In the genomic region with DNA sequence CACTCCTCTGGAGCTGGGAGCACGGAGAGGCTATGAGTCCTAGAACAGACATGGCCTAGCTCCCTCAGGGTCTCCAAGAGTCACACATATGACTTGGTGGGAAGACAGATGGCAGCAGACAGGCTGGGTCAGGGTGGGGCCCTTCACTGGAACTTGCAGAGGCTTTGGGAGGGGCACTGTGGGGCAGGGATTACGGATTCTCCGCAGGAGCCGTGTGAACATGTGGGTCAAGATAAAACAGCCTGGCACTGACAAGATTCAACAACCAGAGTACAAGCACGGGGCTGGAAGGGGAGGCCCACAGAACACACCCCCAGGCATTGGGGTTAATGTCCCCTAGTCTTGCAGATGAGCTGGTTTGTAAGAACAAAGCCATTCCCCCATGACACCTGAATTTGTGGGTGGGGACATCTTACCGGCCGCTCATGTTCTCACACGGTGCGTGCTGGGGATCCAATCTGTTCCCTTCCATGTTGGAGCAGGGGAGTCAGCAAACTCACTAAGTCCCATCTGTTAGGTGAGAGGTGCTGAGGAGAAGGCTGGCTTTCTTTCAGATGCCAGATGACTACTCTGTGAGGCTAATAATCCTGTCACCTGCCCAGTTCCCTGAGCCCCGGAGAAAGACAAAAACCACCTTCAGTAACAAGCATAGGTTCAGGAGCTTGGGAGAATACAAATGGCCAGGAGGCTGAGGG, we compare ENCODE assay signal across 18 mouse cellular contexts. TPM values are rescaled to one million over a fixed set of nuclear protein-coding genes. Genes with fewer than 3 reads are reported as not detected.
DNase-seq lines count a peak whose midpoint lies in the region; ATAC-seq and TF ChIP-seq lines count a peak whose summit lies in the region.
"Had no signal": no experiment of that assay in that cellular context is flagged by ENCODE, and none has a peak within 500 bp of the region (broad histone marks: within the 10 kb centered on the region; RNA-seq: fewer than 3 reads in every experiment).

No protein-coding gene starts in this region.

- no peak overlapping the region for H3K4me2 ChIP-seq in liver, embryonic 12.5 days
- no peak overlapping the region for H3K4me2 ChIP-seq in liver, postnatal 0 days (ENCODE audit: low read depth, low read length)
- H3K4me2 ChIP-seq: forebrain, embryonic 12.5 days; heart, embryonic 15.5 days; neural tube, embryonic 12.5 days had no signal

- intact Hi-C loops in gastrocnemius, adult 2 months (cut with DNase I): no loop called here
- intact Hi-C loops in gastrocnemius, postnatal 36 days (cut with DNase I): loop anchor here (10.0 kb wide), 1 partner anchor 223 kb away; a partner anchor contains a TSS

- H3K9me3 ChIP-seq in liver, embryonic 12.5 days (replicated peaks): no peaks in the 10 kb centered on the region
- H3K9me3 ChIP-seq in liver, postnatal 0 days (ENCODE audit: low read length): no peaks in the 10 kb centered on the region
- H3K9me3 ChIP-seq: forebrain, embryonic 12.5 days; heart, embryonic 15.5 days; neural tube, embryonic 12.5 days had no signal

- TF ChIP-seq EP300 in liver, postnatal 0 days (IDR thresholded peaks at IDR 0.05; ENCODE audit: low read depth): no peak

- peaks cover 41% of the 10 kb centered on the region for H3K27me3 ChIP-seq in liver, embryonic 12.5 days (replicated peaks)
- H3K27me3 ChIP-seq in liver, postnatal 0 days (ENCODE audit: insufficient read depth, low read length): no peaks in the 10 kb centered on the region

- peak overlapping the region; percentile 64 for H3K27ac ChIP-seq in gastrocnemius, adult 2 months
- no peak overlapping the region for H3K27ac ChIP-seq in liver, embryonic 12.5 days
- no peak overlapping the region for H3K27ac ChIP-seq in liver, postnatal 0 days (ENCODE audit: low read depth)
- H3K27ac ChIP-seq: forebrain, embryonic 12.5 days; heart, embryonic 15.5 days; layer of hippocampus, adult 2 months; neural tube, embryonic 12.5 days had no signal

- WGBS in liver, embryonic 12.5 days (ENCODE audit: insufficient replicate concordance): 56% methylated on average over 10 of the region's 10 CpGs
- 76% methylated on average over 10 of the region's 10 CpGs for WGBS in liver, postnatal 0 days (ENCODE audit: insufficient replicate concordance)

- H3K36me3 ChIP-seq in liver, embryonic 12.5 days: no peaks in the 10 kb centered on the region
- H3K36me3 ChIP-seq in liver, postnatal 0 days (replicated peaks; ENCODE audit: insufficient read depth, low read length): no peaks in the 10 kb centered on the region
- H3K36me3 ChIP-seq: forebrain, embryonic 12.5 days; heart, embryonic 15.5 days; neural tube, embryonic 12.5 days had no signal

- ATAC-seq in liver, embryonic 12.5 days: 0 out of 2 replicates have a peak, but pooled peaks have one; percentile 21
- no peak for ATAC-seq in liver, postnatal 0 days
- ATAC-seq: activated CD4-positive, CD25-positive, alpha-beta regulatory T cell, adult 4 months had no signal

- H3K9ac ChIP-seq in liver, embryonic 12.5 days: no peak overlapping the region
- H3K9ac ChIP-seq in liver, postnatal 0 days (replicated peaks): no peak overlapping the region
- H3K9ac ChIP-seq: forebrain, embryonic 12.5 days; heart, embryonic 15.5 days; neural tube, embryonic 12.5 days had no signal

- H3K4me3 ChIP-seq in gastrocnemius, adult 2 months: no peak overlapping the region
- H3K4me3 ChIP-seq in liver, embryonic 12.5 days: no peak overlapping the region
- H3K4me3 ChIP-seq in liver, postnatal 0 days (ENCODE audit: low read depth, low read length): no peak overlapping the region
- H3K4me3 ChIP-seq: forebrain, embryonic 12.5 days; heart, embryonic 15.5 days; layer of hippocampus, adult 2 months; neural tube, embryonic 12.5 days had no signal

- no peak for TF ChIP-seq CTCF in gastrocnemius, adult 2 months (IDR thresholded peaks at IDR 0.05)
- TF ChIP-seq CTCF in liver, postnatal 0 days (IDR thresholded peaks at IDR 0.05; ENCODE audit: low read depth): no peak

- H3K4me1 ChIP-seq in liver, embryonic 12.5 days: no peaks in the 10 kb centered on the region
- no peaks in the 10 kb centered on the region for H3K4me1 ChIP-seq in liver, postnatal 0 days (ENCODE audit: insufficient read depth)
- H3K4me1 ChIP-seq: neural tube, embryonic 12.5 days had no signal

- DNase-seq in gastrocnemius, adult 2 months: no peak
- no peak for DNase-seq in gastrocnemius, postnatal 36 days
- DNase-seq in liver, postnatal 0 days: no peak
- peak; percentile 86 for DNase-seq in cerebellum, adult 9-11 months
- DNase-seq in adrenal gland, postnatal 4 days (ENCODE audit: low spot score in 2 of 2): no peak
- DNase-seq in ovary, postnatal 14 days (ENCODE audit: low spot score): no peak
- DNase-seq in spleen, adult 12 weeks (ENCODE audit: low spot score): no peak
- DNase-seq: adrenal gland, postnatal 25 days; kidney, adult 18-20 months; kidney, postnatal 10 days; lung, postnatal 14 days; thymus, postnatal 4 days had no signal

RNA-seq across cellular contexts. Expression of a gene that starts 30.9 kb away (rescaled TPM):
- total RNA-seq in gastrocnemius, adult 2 months (2021): 1 to 10 TPM; 4.3 to 6.4 TPM
- total RNA-seq in gastrocnemius, postnatal 36 days (2021): 1 to 10 TPM; 4.8 to 5.1 TPM
- 9.6 and 10.5 TPM in 2 replicates for polyA plus RNA-seq in liver, embryonic 12.5 days (2016; fragmentation: Nextera tagmentation; extraction: Ambion mirVana)
- polyA plus RNA-seq in liver, postnatal 0 days (2015; fragmentation: Nextera tagmentation; extraction: Ambion mirVana): 38.2 and 49.3 TPM in 2 replicates
- total RNA-seq in adrenal gland, postnatal 4 days (2021): 100 to 1,000 TPM; 382 to 406 TPM

Comparison
In these comparisons a context has a peak if more than half of its experiments do, and no peak if none do; other contexts are left out.
1. RNA of a gene that starts 30.9 kb away (total RNA-seq): 382 to 406 TPM in adrenal gland, postnatal 4 days; 4.3 to 6.4 TPM in gastrocnemius, adult 2 months and 4.8 to 5.1 TPM in gastrocnemius, postnatal 36 days; every median in the first group is over 10 times any median in the second.